ENCODE assay signal across 10 mouse cellular contexts in genomic region chr7:142737772-142738171, GRCm38 (mm10). TPM values are rescaled to one million over a fixed set of nuclear protein-coding genes. Genes with fewer than 3 reads are reported as not detected.
DNase-seq lines count a peak whose midpoint lies in the region; ATAC-seq and TF ChIP-seq lines count a peak whose summit lies in the region.
"Had no signal": no experiment of that assay in that cellular context is flagged by ENCODE, and none has a peak within 500 bp of the region (broad histone marks: within the 10 kb centered on the region; RNA-seq: fewer than 3 reads in every experiment).

No protein-coding gene starts in this region.

- H3K4me1 ChIP-seq in G1E (ENCODE audit: insufficient read depth, low read depth, low read length), result no peaks in the 10 kb centered on the region
- H3K4me1 ChIP-seq: embryonic facial prominence, embryonic 15.5 days had no signal

- H3K27me3 ChIP-seq in G1E (ENCODE audit: insufficient read depth, low read length), result no peaks in the 10 kb centered on the region
- H3K27me3 ChIP-seq: embryonic facial prominence, embryonic 15.5 days had no signal

- H3K4me3 ChIP-seq in G1E (ENCODE audit: low read depth, low read length), result no peak overlapping the region
- H3K4me3 ChIP-seq: embryonic facial prominence, embryonic 15.5 days had no signal

- H3K9me3 ChIP-seq in G1E (replicated peaks), result no peaks in the 10 kb centered on the region
- H3K9me3 ChIP-seq: embryonic facial prominence, embryonic 15.5 days had no signal

- no peak; the same call in 1 of the 2 replicates for ATAC-seq in G1E (ENCODE audit: extremely low read depth, insufficient number of reproducible peaks, low FRiP score, poor library complexity, severe bottlenecking)
- ATAC-seq in common myeloid progenitor, adult 5-6 weeks (replicated peaks; ENCODE audit: low read depth, poor library complexity, severe bottlenecking), result peak; percentile 72

- intact Hi-C loops in heart, postnatal 14 days (cut with DNase I), result no loop called here

- peak; percentile 6 to 23 for DNase-seq in heart, postnatal 14 days
- no peak for DNase-seq in heart, adult 9 months (ENCODE audit: low spot score in 2 of 2)
- DNase-seq in 3T3-L1 (ENCODE audit: low read depth, low spot score) (peak; percentile 68), G1E (ENCODE audit: low spot score) (no peak)
- peak; percentile 19 for DNase-seq in large intestine, adult 2 months (ENCODE audit: low read depth, low spot score)
- DNase-seq in retina, embryonic 14.5 days (ENCODE audit: low spot score), result peak; percentile 83
- no peak for DNase-seq in urinary bladder, postnatal 4 days (ENCODE audit: low spot score in 2 of 2)

- 11% methylated on average over 3 of the region's 3 CpGs for WGBS in large intestine, adult 2 months

- no peaks in the 10 kb centered on the region for H3K36me3 ChIP-seq in G1E (replicated peaks)
- H3K36me3 ChIP-seq: embryonic facial prominence, embryonic 15.5 days had no signal

- peak; percentile 28; the same call in 1 of the 2 replicates for TF ChIP-seq CTCF in G1E (IDR thresholded peaks at IDR 0.05; ENCODE audit: low read depth, low read length)

RNA-seq across cellular contexts. Expression of gene Ins2, which starts 5.4 kb away (rescaled TPM):
- not detected for total RNA-seq in heart, postnatal 14 days (2021)
- total RNA-seq in G1E (2014; fragmentation: Nextera tagmentation), result not detected in 2 replicates
- 0.38 and 1.7 TPM in 2 replicates for total RNA-seq in G1E (2017)
- not detected in 2 replicates for polyA plus RNA-seq in G1E (2012)
- total RNA-seq in common myeloid progenitor, adult 5-6 weeks (2017), result not detected in 2 replicates
- not detected in 2 replicates for polyA plus RNA-seq in large intestine, adult 2 months (2012; rRNA removed)
- polyA plus RNA-seq: embryonic facial prominence, embryonic 15.5 days; macrophage had no signal

Comparison
In these comparisons a context has a peak if more than half of its experiments do, and no peak if none do; other contexts are left out.
1. DNase-seq: peak in heart, postnatal 14 days (2 of 2), 3T3-L1 (single experiment), large intestine, adult 2 months (single experiment) and retina, embryonic 14.5 days (single experiment); none in heart, adult 9 months (0 of 2), G1E (single experiment) and urinary bladder, postnatal 4 days (0 of 2).